Mouse (Mus musculus): ENCODE data around the gene Actr5. TPM values are rescaled to one million over a fixed set of nuclear protein-coding genes. Genes with fewer than 3 reads are reported as not detected.

The Actr5 gene
- total RNA-seq, 2 experiments from 2014 or later = 5.0 to 5.8 TPM

DNA sequence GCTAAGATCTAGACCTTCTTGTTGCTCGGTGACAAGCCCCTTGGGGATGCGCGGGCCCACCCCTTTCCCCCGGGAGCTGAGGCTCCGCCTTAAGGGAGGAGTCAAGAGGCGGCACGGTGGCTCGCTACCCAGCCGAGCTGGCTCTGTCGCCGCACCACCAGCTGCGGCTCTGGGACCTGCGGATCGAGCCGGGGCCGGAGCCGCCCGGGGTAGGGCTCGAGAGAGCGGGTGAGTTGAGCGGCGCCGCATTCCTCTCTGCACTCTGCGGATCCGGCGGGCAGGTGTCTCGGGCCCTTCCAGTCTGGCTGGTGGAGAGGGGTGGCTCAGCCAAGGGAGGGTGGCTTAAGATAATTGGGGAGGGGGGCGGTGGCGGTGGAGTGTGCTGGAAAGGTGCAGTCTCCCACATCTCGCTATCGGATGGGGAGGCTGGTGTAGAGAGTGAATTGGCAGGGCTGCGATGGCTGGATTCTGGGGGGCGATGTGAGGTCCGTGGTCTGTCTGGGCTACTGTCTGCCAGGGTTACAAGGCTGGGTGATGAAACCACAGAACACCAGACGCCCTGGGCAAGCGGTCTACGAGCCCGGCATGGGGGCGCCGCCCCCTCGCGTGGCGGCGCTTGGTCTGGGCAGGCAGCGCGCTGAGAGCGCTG is 42.5 kb downstream of the Actr5 start:
- peak; percentile 59 to 80 for DNase-seq

DNA sequence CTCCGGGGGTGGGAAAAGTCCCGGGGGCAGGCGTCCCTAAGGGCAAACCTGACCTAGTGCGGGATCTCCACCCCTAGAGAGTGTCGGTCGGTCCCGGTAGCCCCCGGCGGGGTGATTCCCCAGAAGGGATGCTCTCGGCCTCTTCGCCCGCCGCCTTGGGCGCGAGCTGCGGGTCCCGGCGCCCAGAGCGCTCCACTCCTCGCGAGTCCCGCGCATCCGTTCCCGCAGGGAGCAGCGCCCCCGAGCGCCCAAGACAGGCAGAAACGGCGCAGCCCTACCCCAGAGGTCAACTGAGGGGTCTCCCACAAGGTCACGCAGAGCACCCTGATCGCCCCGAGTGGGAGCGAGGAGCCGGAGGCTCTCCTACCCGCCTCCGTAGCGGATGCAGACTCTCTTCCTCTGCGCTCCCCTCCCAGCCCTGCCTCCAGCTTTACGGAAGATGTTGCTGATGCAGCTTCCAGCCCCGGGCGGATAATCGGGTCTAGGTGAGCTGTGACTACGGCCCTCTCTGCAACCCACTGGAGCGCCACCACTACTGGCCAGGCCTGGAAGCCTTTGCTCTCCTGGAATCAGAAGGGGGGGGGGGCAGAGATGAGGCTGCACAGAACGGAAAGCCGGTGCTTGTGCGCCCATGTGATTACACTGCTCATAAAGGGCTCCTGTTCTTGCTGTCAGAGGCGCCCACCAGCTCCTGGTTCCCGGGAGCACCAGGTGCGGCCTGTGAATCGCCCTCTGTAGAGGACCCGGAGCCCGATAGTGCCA is 43.2 kb downstream of the Actr5 start:
- peak; percentile 46 to 60 for DNase-seq

DNA sequence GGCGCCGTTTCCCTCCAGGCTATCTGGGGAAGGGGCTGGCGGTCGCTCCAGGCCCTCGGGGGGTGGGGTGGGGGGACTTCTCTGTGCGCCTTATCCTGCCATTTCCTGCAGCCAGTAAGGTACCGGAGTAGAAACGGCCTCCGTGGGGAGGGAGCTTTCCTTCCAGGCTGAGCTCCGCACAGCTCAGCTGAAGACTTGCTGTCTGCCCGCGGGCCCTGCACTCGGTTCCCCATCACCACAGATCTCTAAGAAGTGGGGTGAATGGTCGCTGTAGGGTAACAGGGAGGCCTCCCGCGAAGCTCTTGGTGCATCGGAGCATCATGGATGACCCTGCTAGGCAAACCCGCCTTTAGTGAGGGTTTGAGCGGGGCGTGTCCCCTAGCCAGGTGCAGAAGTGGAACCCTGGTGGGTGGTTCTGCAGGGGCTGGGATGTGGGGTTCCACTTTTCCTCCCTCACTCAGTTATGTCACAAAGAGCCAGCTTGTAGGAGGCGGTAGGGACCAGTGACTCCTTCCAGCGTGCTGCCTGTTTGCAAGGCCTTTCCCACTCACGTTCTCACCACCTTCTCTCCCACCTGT is 43.8 kb downstream of the Actr5 start:
- no peak for DNase-seq

DNA sequence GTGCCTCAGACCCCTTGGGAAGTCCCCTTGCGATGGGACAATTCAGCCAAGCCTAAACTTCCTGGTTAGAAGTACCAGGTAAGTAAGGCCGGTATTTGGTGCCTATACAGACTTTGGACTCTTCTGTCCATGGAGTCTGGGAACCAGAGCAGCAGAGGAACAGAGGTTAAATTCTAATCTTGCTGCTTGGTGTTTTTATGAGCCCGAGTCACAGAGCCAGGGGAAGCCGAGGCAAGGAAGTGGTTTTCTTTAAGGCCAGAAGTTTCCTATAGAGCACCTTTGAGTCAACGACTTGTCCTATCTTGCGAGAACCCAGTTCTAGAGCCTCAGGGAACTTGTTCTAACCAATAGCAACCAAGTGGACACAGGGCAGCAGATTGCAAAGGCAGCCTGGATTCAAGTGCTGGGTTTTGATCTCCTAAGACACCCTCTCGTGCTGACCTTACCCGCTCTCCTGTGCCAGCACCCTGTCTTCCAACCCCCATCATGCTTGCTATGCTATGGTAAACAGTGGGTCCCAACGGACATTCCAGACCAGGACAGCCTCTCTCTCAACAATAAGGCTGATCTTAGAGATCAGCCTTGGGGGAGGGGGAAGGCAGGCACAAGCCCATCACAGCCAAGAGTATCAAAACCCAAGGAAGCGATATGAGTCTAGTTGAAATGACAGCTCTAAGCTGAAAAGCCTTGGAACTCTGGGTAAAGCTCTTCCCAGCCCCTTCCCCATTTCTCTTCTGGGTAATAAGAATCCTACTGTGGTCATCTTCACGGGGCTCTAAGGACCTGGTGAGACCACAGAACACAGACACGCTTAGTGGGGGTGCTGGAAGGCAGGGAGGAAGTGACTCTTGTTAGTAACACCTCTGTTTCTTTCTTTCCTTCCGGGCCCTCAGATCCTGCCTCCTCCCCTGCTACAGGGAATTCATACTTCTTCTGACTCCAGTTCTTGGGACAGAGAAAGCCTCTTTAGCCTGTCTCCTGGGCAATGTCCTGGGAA is 44.8 kb downstream of the Actr5 start:
- DNase-seq = no peak

DNA sequence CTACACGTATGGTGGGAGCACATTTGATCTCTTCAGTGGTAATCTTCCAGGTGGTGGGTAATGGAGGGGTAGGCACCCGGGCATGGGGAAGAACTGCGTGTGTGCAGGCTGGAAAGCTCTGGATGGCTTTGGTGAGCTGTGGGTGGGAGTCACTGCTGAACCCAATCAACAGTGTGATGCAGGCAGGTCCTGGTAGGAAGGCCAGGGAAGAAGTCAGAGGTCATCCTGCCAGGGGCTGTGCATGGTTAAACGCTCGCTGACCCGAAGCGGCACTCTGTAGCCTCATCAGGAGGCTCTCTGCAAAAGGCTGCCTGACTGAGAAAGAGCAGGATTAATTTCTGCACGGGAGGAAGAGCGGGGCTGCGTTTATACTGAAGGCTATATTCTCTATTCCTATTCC is 45.9 kb downstream of the Actr5 start:
- DNase-seq = no peak

DNA sequence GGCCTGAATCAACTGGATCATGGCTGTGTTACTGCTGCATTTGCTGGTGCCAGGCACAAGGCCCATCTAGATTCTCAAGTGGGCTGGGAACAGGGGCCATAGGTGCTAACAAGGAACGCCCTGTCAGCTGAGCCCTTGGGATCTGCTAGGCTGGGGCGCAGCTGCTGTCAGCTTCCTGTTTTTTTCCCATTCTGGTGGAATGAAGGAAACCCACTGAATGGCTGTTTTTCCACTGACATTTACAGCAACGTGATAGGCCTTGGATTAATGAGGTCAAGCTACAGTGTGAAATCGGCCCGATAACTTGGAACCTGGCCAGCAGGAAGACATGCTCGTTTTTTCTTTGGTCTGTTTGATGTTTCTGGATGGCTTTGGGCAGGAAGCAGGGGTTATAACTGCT is 48.1 kb downstream of the Actr5 start:
- DNase-seq = peak; percentile 73 to 90

DNA sequence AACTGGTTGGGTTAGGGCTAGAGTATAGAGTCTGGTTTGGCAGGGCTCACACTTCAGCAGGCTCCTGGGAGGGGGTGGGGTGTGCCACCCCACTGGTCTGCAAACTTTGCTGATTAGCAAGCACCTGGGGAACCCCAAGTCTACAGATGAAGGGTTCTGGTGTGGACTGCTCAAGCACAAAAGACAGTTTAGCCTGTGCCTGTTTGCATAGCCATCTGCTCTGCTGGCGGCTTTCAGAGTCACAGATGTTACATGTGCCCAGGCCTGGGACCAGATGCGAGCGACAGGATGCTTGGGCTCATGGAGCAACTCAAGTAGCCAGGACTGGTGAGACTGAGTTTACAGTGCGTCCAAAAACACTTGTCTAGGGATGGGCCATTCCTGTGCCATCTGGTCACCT is 48.8 kb downstream of the Actr5 start:
- peak in 1 of 2 experiments; percentile 32 for DNase-seq

DNA sequence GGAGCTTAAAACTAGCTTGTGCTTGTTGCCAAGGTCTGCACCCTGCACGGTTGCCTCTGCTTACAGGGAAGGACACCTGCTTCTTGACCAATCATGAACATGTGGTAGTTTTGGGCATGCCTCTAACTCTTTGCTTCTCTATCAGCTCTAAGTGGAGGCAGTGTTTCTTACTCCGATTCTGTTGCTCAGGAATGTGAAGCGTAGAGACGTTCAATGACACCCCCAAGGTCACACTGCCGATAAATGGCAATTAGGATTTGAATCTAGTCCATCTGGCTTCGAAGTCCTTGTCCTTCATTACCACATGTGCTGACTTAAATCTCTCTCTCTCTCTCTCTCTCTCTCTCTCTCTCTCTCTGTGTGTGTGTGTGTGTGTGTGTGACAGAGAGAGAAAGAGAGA is 49.4 kb downstream of the Actr5 start:
- no peak for DNase-seq

DNA sequence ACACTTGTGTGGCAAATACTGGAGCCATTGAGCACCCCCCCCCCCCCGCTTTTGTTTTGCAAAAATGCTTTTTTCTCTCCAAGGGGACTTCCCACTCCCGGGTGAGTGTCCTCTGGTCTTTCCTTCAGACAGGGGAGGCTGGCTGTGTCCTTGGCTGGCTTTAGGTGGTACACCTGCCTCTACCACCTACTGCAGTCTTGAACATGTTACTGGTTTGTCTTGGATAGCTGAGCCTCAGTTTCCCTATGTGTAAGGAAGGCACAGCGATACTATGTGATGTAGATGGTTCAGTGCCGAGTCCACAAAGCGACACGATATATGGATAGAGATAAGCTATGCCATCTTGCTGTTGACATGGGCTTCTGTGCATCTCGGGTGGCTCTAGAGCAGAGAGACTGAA is 50.1 kb downstream of the Actr5 start:
- no peak for DNase-seq

DNA sequence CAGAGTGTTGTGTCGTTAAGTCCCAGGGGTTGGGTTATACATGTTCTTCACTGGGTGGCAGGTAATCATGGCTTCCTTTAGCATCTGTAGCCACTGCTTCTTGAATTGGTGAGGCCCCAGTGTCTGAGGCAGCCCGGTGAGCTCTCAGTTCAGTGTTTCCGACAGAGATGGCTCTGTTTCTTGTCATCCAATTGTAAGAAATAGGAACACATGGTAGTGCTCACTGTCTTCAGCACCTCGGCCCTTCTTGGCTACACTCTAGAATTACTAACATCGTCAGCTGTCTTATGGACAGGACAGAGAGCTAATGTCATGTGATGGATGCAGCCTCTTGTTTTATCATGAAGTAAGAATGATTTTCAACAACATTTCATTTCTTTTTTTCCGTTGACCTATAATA is 50.5 kb downstream of the Actr5 start:
- no peak for DNase-seq

DNA sequence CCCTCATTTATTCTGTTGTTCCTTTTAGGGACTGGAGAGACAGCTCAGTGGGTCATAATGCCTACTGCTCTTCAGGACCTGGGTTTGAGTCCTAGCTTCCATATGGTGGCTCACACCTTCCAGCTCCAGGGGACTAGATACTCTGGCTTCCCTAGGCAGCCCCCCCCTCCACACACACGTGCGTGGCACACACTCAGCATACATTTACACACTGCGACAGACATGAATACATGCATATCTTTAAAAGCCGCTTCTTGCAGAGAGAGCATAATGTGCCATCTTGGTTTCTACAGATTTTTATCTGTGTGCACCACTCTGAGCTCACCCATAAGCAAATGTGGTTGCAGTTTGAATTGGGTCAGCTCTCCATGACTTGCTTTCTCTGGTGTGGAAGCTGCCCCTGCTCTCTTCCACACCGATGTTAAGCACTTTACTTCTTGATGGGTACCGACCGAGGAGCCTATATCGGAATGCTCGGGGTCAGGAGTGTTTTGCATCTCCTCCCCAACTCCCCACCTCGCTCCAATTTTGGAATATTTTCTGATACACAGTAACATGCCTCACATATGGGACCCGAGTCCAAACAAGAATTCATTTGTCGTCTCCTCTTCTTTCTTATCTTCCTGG is 51.3 kb downstream of the Actr5 start:
- DNase-seq = no peak

DNA sequence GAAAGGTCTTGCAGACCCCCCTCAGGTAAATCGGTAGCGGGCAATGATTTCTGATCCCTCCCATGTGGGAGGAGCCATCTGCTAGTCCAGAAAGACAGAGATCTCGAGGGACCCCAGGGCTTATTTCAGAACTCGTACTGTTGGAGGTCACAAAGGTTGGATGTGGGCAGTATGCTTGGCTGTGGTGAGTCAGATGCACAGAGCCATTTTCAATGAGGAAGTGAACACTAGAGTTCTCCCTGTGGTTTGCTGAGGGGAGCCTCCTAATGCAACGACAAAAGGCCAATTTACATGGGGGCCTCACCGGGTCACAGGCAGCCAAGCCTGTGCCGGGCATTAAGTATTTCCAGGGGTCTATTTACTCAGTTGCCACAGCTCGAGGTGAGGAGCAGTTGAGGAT is 53.3 kb downstream of the Actr5 start:
- no peak for DNase-seq

DNA sequence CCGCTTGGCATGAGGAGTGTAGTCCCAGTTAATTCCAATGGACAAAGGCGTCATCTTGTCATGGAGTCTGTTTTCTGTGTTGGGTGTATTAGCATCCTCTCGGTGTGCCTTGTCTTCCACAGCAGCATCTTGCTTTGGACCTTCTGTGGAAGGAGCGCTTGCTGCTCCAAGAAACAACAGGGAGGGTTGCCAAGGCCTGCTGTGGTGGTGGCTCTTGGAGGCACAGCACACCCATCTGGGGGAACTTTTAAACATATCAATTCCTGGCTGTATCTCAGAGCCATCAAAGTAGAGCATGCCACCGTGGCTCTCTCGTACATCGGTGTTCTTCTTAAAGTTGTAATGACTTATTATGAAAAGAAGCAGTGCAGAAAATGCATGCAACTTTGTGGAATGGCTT is 54.4 kb downstream of the Actr5 start:
- DNase-seq = no peak

DNA sequence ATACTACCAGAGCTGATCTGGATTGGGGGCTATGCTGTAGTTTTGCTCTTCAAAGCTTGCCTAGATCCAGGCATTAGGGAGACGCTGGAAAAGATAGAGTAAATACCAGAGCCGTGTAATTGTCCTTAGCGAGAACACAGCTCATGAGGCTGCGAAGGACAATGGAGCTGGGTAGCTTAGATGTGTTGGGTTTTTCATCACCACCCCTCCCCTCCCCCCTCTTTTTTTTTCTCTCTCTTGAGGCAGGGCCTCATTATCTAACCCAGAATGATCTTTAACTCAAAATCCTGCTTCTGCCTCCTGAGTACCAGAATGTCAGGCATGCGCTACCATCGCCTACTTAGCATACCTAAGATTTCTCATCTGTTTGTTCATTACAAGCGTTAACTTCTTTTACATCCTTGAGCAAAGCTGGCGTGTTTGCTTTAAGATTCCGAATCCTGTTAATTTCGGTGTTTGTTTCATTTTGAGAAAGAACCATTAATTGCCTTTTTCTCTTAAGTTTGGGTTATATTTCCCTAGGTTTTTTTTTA is 55.7 kb downstream of the Actr5 start:
- no peak for DNase-seq

DNA sequence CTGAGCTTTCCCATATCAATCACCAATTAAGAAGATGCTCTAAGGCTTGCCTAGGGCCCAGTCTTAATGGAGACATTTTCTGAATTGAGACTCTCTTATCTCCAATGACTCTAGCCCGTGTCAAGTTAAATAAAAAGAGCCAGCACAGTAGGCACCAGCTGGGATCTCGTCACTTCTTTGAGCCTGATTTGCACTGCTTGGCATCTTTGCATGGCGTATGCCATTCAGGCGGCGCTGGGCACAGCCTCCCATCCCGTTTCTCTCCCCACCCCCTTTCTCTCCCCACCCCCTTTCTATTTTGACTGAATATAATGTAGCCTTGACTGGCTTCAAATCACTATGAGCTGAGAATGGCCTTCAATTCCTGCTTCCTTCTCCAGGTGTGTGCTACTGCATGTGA is 57.0 kb downstream of the Actr5 start:
- no peak for DNase-seq

DNA sequence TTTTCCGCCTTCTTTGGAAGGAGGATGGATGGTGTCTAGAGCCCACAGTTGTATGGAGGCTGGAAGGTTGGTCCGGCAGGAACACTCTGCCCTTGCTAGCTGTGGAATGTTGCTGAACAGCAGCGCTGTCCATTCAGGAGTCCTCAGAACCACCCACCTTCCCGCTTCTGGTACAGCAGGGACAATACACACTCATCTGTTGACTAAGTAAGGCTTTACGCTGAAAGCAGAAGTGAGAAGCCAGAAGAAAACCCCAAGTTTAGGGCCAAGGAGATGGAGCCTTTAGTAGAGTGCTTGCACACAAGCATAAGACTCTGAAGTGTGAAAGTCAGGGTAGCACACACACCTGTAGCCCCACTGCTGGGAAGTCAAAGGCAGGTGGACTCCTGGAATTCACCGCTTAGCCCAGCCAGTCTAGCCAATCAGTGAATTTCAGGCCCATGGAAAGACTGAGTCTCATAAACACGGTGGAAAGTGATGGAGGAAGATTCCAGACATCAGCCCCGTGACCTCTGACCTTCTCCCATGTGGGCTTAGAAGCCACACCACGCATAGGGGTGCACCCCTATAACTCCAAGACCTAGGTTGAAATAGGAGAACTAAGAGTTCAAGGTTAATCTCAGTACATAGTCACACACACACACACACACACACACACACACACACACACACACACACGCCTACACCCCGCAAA is 57.8 kb downstream of the Actr5 start:
- DNase-seq = no peak

DNA sequence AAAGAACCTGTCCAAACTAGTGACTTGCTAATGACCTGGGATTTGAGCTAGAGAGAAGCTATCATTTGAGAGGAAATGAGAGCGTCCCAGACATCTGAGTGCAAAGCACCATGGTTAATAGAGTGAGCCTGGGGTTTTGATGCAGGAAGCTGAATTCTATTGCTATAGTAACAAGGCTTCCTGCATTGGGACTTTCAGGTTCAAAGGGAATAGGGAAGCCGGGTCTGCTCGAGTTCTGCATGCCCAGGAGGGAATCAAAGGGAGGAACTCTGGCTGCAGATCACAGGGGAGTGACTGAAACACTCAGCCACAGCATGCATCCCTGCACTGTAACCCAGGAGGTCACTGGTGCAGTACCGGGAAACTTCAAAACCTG is 58.3 kb downstream of the Actr5 start:
- DNase-seq = no peak

DNA sequence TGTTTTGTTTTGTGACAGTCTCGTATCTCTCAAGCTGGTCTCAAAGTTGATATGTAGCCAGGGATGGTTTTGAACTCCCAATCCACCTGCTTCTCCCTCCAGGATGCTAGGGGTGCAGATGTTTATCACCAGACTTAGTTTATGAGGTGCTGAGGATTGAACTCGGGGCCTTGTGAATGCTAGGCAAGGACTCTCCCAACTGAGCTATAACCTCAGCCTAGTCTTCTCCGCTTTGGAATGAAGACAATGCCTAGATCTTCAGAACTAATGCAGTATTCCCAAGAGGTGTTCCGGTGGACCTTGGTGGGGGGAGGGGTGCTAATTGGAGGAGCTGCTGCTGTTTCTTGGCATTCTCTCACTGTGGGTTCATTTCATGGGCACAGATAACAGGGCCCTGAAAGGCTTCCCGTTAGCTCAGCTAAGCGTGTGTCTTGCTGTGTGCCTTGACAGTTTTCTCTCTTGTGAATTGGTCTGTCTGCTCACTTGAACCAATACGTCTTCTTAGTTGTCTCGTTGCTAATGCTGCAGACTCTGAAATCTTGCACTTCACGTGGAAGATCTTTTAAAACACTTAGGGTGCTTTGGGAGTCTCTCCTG is 59.7 kb downstream of the Actr5 start:
- DNase-seq = no peak

DNA sequence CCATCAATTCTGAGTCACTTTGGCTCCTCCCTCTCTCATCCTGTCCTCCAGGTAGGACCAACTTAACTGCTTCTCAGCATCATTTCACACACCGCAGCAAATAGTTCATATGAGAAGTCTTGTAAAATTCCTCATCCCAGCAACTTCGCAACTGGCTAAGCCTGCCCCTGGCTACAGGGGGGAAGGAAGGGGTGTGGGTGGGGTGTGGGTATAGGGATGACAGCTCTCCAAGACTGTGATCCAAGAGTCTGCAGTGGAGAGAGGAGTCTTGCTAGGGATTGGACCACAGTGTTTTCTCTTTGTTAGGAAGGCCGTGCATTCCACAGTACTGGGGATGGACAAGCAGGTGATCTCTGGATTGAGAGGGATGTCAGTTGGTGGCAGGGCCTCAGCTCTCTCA is 60.2 kb downstream of the Actr5 start:
- DNase-seq = no peak

DNA sequence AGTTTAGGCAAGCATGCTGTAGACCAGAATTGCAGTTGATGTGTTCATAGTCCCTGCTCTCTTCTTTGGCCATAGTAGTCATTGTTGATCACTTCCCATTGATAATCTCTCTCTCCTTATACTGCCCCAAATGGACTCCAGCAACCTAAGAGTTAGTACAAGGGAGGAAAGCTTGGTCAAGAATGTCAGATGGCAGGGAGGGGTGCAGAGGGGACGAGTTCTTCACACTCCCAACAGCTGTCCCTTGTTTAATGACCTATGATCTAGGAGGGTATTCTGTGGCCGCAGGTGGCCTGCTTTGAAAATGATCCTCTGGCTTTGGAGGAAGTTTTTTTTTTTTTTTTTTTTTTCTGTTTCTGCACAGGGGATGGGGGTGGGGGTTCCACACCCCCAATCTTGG is 61.7 kb downstream of the Actr5 start:
- no peak for DNase-seq

DNA sequence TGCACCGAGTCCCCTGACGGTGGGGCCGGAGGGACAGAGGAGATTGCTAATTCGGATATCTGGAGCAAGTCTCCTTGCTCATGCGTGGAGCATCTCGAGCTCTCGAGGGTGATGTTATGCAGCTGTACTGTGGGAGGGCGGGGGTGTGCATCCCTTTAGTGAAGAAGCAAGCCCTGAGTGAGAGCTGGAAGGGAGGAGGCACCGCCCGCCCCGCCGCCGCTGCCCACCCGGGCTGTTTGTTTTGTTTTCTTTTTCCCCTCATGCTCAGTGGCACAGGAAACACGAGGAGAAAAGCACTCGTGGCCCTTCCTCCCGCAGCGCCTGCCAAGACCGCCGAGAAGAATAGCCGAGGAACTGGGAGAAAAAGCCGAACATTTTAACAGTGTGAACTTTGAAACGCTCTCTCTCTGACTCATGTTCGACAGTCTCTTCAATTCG is 63.1 kb downstream of the Actr5 start:
- peak; percentile 68 to 85 for DNase-seq
